Mouse (Mus musculus) naive thymus-derived CD4-positive, alpha-beta T cell, adult 2 months (primary cell): ENCODE data around the gene Eif3d.
"Not testable (repeated sequence)": the region's sequence is repeated elsewhere in the genome, so short reads cannot be mapped to it uniquely, and the experiment has no call there.

Experiments
- DNase-seq: peaks from one replicate; pipeline ENCODE4 v3.0.0-alpha.2; 2011; ENCODE audit warnings: low read depth

The Eif3d gene

GRCm38 (mm10) chr15:77970470-77971292 lies at the start of gene Eif3d:
TSS of gene Eif3d (minus strand) at chr15:77970813.
- DNase-seq, result peak; percentile 98

GRCm38 (mm10) chr15:78014046-78014445 lies 43.4 kb upstream of the Eif3d start:
- no peak for DNase-seq

- DNase-seq, result not testable (repeated sequence)
Measured at GRCm38 (mm10) chr15:78008206-78008605, 37.6 kb upstream of the Eif3d start.

GRCm38 (mm10) chr15:78003929-78004328 lies 33.3 kb upstream of the Eif3d start:
- DNase-seq, result no peak

- no peak for DNase-seq
Measured at GRCm38 (mm10) chr15:78001400-78001799, 30.8 kb upstream of the Eif3d start.

GRCm38 (mm10) chr15:77988541-77988940 lies 17.9 kb upstream of the Eif3d start:
- no peak for DNase-seq

- no peak for DNase-seq
Measured at GRCm38 (mm10) chr15:77983391-77983790, 12.8 kb upstream of the Eif3d start.

GRCm38 (mm10) chr15:77982195-77982939 lies 11.8 kb upstream of the Eif3d start:
- DNase-seq, result peak; percentile 65

GRCm38 (mm10) chr15:77981181-77981680 lies 10.6 kb upstream of the Eif3d start:
- no peak for DNase-seq

- DNase-seq, result no peak
Measured at GRCm38 (mm10) chr15:77979427-77979865, 8.8 kb upstream of the Eif3d start.

GRCm38 (mm10) chr15:77977663-77978062 lies 7.0 kb upstream of the Eif3d start:
- no peak for DNase-seq

GRCm38 (mm10) chr15:77974165-77974841 lies 3.7 kb upstream of the Eif3d start:
- no peak for DNase-seq

- DNase-seq, result no peak
Measured at GRCm38 (mm10) chr15:77969940-77970469, 608 bp downstream of the Eif3d start.

- DNase-seq, result no peak
Measured at GRCm38 (mm10) chr15:77965117-77965528, 5.5 kb downstream of the Eif3d start.

- no peak for DNase-seq
Measured at GRCm38 (mm10) chr15:77962447-77962846, 8.2 kb downstream of the Eif3d start.

- DNase-seq, result no peak
Measured at GRCm38 (mm10) chr15:77960693-77961092, 9.9 kb downstream of the Eif3d start.

GRCm38 (mm10) chr15:77958071-77958470 lies 12.5 kb downstream of the Eif3d start:
- DNase-seq, result no peak

- DNase-seq, result no peak
Measured at GRCm38 (mm10) chr15:77957625-77958024, 13.0 kb downstream of the Eif3d start.

GRCm38 (mm10) chr15:77956404-77956901 lies 14.2 kb downstream of the Eif3d start, which contains the start of gene Foxred2:
TSS of gene Foxred2 (minus strand) at chr15:77956722.
- peak; percentile 92 for DNase-seq

GRCm38 (mm10) chr15:77955440-77956403 lies 14.9 kb downstream of the Eif3d start:
- DNase-seq, result peak; percentile 43

GRCm38 (mm10) chr15:77954362-77954761 lies 16.3 kb downstream of the Eif3d start:
- DNase-seq, result peak; percentile 51
